Mouse (Mus musculus) kidney, postnatal 0 days (tissue): ENCODE measurements around the gene Ppp1r13b. TPM values are rescaled to one million over a fixed set of nuclear protein-coding genes. Genes with fewer than 3 reads are reported as not detected.

Experiments
- ATAC-seq: fragments of 200-750 bp; cut with Nextera tagmentation; replicated peaks from 2 replicates; pipeline ENCODE4 v1.8.0; 2017; ENCODE audit warnings: low read depth, moderate number of reproducible peaks, moderate TSS enrichment, moderate library complexity; ENCODE audit not compliant: low FRiP score
- DNase-seq: peaks from one replicate; pipeline ENCODE4 v3.0.0-alpha.2; 2016; ENCODE audit warnings: low spot score
- H3K27ac ChIP-seq: fragments of 300-500 bp; sonication (generic); 2 replicates; pipeline ENCODE4 v1.5.1; 2014; ENCODE audit warnings: mild to moderate bottlenecking
- H3K27me3 ChIP-seq: fragments of 300-500 bp; sonication (generic); 2 replicates; pipeline ENCODE4 v1.6.1; 2014; ENCODE audit warnings: low read length, mixed read lengths; ENCODE audit not compliant: insufficient read depth
- H3K36me3 ChIP-seq: fragments of 300-500 bp; sonication (generic); 2 replicates; pipeline ENCODE4 v1.6.1; 2014; ENCODE audit warnings: low read length, mixed read lengths; ENCODE audit not compliant: insufficient read depth
- H3K4me1 ChIP-seq: fragments of 300-500 bp; sonication (generic); replicated peaks from 2 replicates; pipeline ENCODE4 v1.6.1; 2014; ENCODE audit warnings: antibody characterized with exemption, low read length, mixed read lengths; ENCODE audit not compliant: insufficient read depth
- H3K4me2 ChIP-seq: fragments of 300-500 bp; sonication (generic); 2 replicates; pipeline ENCODE4 v1.6.1; 2014; ENCODE audit warnings: mild to moderate bottlenecking, low read length, moderate library complexity, mixed read lengths
- H3K4me3 ChIP-seq: fragments of 300-500 bp; sonication (generic); replicated peaks from 2 replicates; pipeline ENCODE4 v1.5.1; 2014; ENCODE audit warnings: low read depth, low read length
- H3K9ac ChIP-seq: fragments of 300-500 bp; sonication (generic); 2 replicates; pipeline ENCODE4 v1.6.1; 2014; ENCODE audit warnings: low read depth, low read length
- H3K9me3 ChIP-seq: fragments of 300-500 bp; sonication (generic); replicated peaks from 2 replicates; pipeline ENCODE4 v1.6.1; 2016; ENCODE audit warnings: low read length, inconsistent platforms, mixed read lengths
- CTCF ChIP-seq: IDR thresholded peaks from 2 replicates; pipeline ENCODE4 v1.5.1; 2016; ENCODE audit warnings: antibody characterized with exemption, low read depth, mild to moderate bottlenecking, moderate library complexity
- WGBS: fragments of 180-500 bp; shearing (Covaris S2); extraction: QIAGEN DNeasy Blood & Tissue Kit; methylation state at CpG from one replicate; pipeline ENCODE4 v1.1.7; 2014; 5-methylcytosine and 5-hydroxymethylcytosine counted together
- polyA plus RNA-seq: library from polyadenylated mRNA; unstranded; fragments of >200 nt; fragmentation: Nextera tagmentation; extraction: Ambion mirVana; gene quantifications from 2 replicates; pipeline ENCODE4 v1.2.1, GENCODE M21; 2015

Ppp1r13b gene
- polyA plus RNA-seq, 1 experiment from 2014 or later = 16.7 TPM

DNA sequence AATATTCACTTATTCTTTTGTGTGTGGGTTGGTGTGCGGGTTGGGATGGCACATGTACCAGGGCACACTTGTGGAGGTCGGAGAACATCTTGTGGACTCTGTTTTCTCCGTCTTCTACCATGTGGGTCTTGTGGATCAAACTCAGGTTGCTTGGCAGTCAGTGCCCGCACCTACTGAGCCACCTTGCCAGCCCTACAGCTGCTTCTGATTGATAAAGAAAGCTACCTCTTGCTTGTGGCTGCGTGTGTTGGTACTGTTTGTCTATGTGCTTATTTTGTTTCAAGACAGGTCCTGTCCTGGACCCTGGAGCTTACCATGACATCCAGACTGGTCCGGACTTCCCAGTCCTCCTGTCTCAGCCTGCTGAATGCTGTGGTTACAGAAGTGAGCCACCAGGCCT, 15.2 kb upstream of the Ppp1r13b start:
- no peak for TF ChIP-seq CTCF
- Histone ChIP-seq H3K4me2 (no peak overlapping the region), H3K27ac (no peak overlapping the region), H3K36me3 (no peaks in the 10 kb centered on the region), H3K4me1 (no peaks in the 10 kb centered on the region; the same call in 1 of the 2 replicates), H3K9me3 (no peaks in the 10 kb centered on the region), H3K27me3 (no peaks in the 10 kb centered on the region), H3K4me3 (no peak overlapping the region), H3K9ac (no peak overlapping the region)
- DNase-seq (no peak), ATAC-seq (no peak)
- 87% methylated on average over 6 of the region's 6 CpGs for WGBS

DNA sequence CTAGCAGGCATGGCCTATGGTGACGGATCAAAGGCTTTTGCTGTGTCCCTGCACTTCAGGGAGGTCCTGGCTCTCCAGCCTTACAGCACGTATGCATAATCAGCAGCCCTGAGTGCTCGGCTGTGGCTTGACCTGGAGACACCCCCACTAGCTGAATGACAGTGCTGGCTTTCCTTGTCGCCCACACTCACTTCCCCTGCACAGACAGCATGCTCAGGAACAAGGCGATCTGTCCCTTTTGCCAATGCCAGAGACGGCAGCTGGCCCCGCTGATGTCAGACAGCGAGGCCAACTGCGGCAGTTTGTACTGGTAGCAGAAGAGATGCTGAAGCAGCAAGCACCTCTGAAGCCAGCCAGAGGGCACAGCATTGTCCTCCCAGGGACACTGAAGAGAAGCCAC, 12.1 kb upstream of the Ppp1r13b start:
- no peaks in the 10 kb centered on the region for H3K27me3 ChIP-seq
- no peak for TF ChIP-seq CTCF
- ATAC-seq (no peak), DNase-seq (no peak)
- H3K9ac ChIP-seq = no peak overlapping the region
- no peak overlapping the region for H3K4me2 ChIP-seq
- 39% methylated on average over 9 of the region's 9 CpGs for WGBS
- H3K36me3 ChIP-seq = no peaks in the 10 kb centered on the region
- peaks cover 15% of the 10 kb centered on the region for H3K4me1 ChIP-seq
- no peak overlapping the region for H3K27ac ChIP-seq
- H3K9me3 ChIP-seq = no peaks in the 10 kb centered on the region
- no peak overlapping the region for H3K4me3 ChIP-seq

DNA sequence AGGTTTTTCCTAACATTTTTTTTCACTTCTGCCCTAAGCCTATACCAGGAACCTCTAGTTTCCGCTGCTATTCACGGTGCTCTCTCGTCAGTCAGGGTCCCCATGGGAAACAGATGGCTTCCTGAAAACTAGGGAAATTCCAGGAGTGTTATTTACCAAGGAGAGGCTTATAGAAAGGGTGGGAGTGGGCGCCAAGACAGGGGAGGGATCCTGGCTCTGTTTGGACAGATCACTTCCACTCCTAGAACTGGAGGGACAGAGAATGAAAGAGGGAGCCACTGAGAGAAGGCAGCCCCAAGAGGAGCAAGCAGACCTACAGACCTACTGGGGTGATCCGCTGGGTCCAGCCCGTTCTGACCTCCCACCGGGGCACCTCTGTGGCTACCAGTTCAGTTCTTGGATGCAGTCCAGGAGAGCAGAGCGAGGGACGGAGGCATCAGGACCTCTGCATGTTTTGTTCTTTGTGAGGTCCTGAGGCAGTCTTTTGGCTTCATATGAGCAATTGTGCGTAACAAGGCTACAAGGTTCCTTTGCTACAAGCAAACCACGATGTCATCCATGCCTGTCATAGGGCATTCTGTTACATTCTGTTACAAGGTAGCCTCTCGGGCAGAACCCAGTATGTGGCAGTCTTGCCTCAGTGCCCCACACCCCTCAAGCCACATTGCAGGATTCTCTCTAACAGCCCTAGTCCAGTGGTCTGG, 8.8 kb upstream of the Ppp1r13b start:
- DNase-seq (peak; percentile 70), ATAC-seq (peak; percentile 59)
- H3K4me2 ChIP-seq = peak overlapping the region; percentile 19; the same call in 1 of the 2 replicates
- no peak for TF ChIP-seq CTCF
- peaks cover 15% of the 10 kb centered on the region for H3K4me1 ChIP-seq
- no peaks in the 10 kb centered on the region for H3K36me3 ChIP-seq
- no peak overlapping the region for H3K4me3 ChIP-seq
- no peaks in the 10 kb centered on the region for H3K27me3 ChIP-seq
- peak overlapping the region; percentile 15; the same call in 1 of the 2 replicates for H3K9ac ChIP-seq
- H3K9me3 ChIP-seq = no peaks in the 10 kb centered on the region
- H3K27ac ChIP-seq = peak overlapping the region; percentile 77
- WGBS = 16% methylated on average over 12 of the region's 12 CpGs

DNA sequence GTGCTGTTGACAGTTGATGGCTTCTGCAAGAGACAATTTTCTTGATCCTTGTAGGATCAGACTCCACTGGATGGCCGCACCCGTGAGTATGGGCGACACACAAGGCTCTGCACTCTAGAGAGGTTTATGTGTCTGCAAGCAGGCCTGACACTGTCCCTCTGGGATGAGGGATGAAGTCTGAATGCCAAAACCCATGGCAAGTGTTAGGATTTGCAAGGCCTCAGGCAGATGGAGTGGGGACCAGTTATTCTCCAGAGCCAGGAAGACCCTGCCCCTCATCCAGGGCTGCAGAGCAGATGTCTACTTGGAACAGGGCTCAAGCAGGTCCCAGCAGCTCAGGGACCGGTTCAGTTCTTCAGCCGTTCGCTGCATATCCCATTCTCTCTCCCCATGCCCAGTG, 7.9 kb upstream of the Ppp1r13b start:
- DNase-seq (no peak), ATAC-seq (no peak)
- WGBS = 91% methylated on average over 6 of the region's 6 CpGs
- Histone ChIP-seq H3K4me3 (no peak overlapping the region), H3K27me3 (no peaks in the 10 kb centered on the region), H3K9me3 (no peaks in the 10 kb centered on the region), H3K36me3 (no peaks in the 10 kb centered on the region), H3K9ac (no peak overlapping the region), H3K4me1 (peaks cover 15% of the 10 kb centered on the region), H3K4me2 (no peak overlapping the region), H3K27ac (peak overlapping the region; percentile 77; the same call in 1 of the 2 replicates)
- TF ChIP-seq CTCF = no peak

DNA sequence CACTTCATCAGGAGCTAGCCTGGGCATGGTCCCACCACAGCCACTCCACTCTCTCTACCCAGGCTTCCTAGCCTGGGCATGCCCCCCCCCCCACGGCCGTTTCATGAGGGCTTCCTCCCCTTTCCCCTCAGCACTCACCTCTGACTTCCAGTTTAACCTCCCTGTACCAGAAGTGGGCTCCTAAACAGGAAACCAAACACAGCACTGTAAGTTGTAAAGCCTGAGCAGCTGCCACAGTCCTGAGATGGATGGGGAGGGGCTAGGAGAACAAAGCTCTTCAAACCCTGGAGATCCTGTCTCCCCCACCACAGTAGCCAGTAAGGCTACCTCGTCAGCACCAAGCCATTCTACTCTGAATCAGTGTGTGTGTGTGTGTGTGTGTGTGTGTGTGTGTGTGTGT, 6.1 kb upstream of the Ppp1r13b start:
- H3K9ac ChIP-seq = no peak overlapping the region
- no peaks in the 10 kb centered on the region for H3K9me3 ChIP-seq
- no peaks in the 10 kb centered on the region for H3K27me3 ChIP-seq
- peak overlapping the region; percentile 58; the same call in 1 of the 2 replicates for H3K27ac ChIP-seq
- no peak for TF ChIP-seq CTCF
- H3K36me3 ChIP-seq = no peaks in the 10 kb centered on the region
- WGBS = 32% methylated on average over 3 of the region's 3 CpGs
- ATAC-seq (no peak), DNase-seq (no peak)
- peaks cover 15% of the 10 kb centered on the region for H3K4me1 ChIP-seq
- H3K4me3 ChIP-seq = no peak overlapping the region
- no peak overlapping the region for H3K4me2 ChIP-seq

DNA sequence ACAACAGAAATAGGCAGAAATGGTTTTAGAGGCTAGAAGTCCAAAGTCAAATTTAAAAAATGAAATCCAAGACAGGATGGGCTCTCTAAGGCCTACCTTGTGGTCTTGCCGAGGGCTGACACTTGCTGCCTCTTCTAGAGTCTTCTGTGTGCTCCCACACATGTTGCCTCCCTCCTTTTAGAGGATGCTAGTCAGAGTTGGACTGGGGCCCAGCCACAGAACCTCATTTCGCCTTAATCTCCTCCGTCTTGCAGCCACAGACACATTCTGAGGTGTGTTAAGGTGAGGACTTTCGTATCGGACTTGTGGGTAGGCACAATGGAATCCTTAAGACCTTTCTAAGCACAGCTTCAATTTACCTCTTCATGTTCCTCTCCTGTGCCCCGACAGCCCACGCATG, 4.9 kb upstream of the Ppp1r13b start:
- ATAC-seq = no peak
- WGBS = 79% methylated on average over 7 of the region's 7 CpGs
- H3K27ac ChIP-seq = no peak overlapping the region

DNA sequence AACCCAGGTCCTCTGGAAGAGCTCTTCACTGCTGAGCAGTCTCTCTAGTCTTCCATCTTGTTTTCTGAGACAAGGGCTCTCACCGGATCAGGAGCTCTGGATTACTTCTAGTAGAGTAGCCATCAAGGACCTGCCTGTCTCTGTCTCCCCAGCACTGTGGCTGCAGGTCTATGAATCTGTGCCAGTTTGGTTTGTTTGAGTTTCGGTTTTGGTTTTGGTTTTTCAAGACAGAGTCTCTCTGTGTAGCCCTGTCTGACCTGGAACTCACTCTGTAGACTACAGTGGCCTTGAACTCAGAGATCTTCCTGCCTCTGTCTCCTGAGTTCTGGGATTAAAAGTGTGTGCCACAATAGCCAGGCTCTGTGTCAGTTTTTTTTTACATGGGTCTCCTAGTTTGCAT, 3.9 kb upstream of the Ppp1r13b start:
- no peak overlapping the region for H3K4me3 ChIP-seq
- H3K4me1 ChIP-seq = peaks cover 13% of the 10 kb centered on the region
- no peak overlapping the region for H3K4me2 ChIP-seq
- no peaks in the 10 kb centered on the region for H3K9me3 ChIP-seq
- H3K9ac ChIP-seq = no peak overlapping the region
- H3K36me3 ChIP-seq = no peaks in the 10 kb centered on the region
- H3K27me3 ChIP-seq = no peaks in the 10 kb centered on the region
- WGBS = 96% methylated on average over 2 of the region's 2 CpGs
- no peak for DNase-seq
- no peak overlapping the region for H3K27ac ChIP-seq
- no peak for ATAC-seq
- no peak for TF ChIP-seq CTCF

More for the DNA sequence above, 4.9 kb upstream of the Ppp1r13b start:
- H3K36me3 ChIP-seq = no peaks in the 10 kb centered on the region
- DNase-seq = no peak
- H3K9me3 ChIP-seq = no peaks in the 10 kb centered on the region
- no peak for TF ChIP-seq CTCF
- no peak overlapping the region for H3K4me2 ChIP-seq
- no peak overlapping the region for H3K9ac ChIP-seq
- peaks cover 20% of the 10 kb centered on the region for H3K4me1 ChIP-seq
- no peaks in the 10 kb centered on the region for H3K27me3 ChIP-seq
- H3K4me3 ChIP-seq = no peak overlapping the region
